Mouse (Mus musculus): Measurements from ENCODE around the gene Sell. TPM values are rescaled to one million over a fixed set of nuclear protein-coding genes. Genes with fewer than 3 reads are reported as not detected.
"Not testable (repeated sequence)": the region's sequence is repeated elsewhere in the genome, so short reads cannot be mapped to it uniquely, and the experiment has no call there.

Gene Sell
- polyA plus RNA-seq (2014; fragmentation: Nextera tagmentation; extraction: Ambion mirVana): 0.41 and 0.63 TPM in 2 replicates

- no peaks in the 10 kb centered on the region for H3K4me1 ChIP-seq (ENCODE audit: control insufficient read depth, insufficient read depth, low read length)
- H3K4me3 ChIP-seq (ENCODE audit: low read depth, low read length): no peak within 1 kb of the TSS
- no peak within 1 kb of the TSS for H3K9ac ChIP-seq (replicated peaks; ENCODE audit: low read depth, low read length)
- no peaks in the 10 kb centered on the region for H3K9me3 ChIP-seq (ENCODE audit: control insufficient read depth, low read depth, low read length)
- H3K27me3 ChIP-seq (ENCODE audit: control insufficient read depth, insufficient read depth, low read length): no peaks in the 10 kb centered on the region
- no peaks in the 10 kb centered on the region for H3K36me3 ChIP-seq (ENCODE audit: control insufficient read depth, insufficient read depth, low read length)
- ATAC-seq (ENCODE audit: insufficient number of reproducible peaks, insufficient read depth, low FRiP score, low read depth): no peak
- no peak within 1 kb of the TSS for H3K4me2 ChIP-seq (replicated peaks; ENCODE audit: low read depth, low read length)
- WGBS: 83% methylated on average over 4 of the region's 4 CpGs
- H3K27ac ChIP-seq (ENCODE audit: low read length): no peak within 1 kb of the TSS
Measured at GRCm38 (mm10) chr1:164061925-164062324, at the start of gene Sell. Sell (plus strand) TSS chr1:164061982.

- H3K27ac ChIP-seq (ENCODE audit: low read length): no peak overlapping the region
- 56% methylated on average over 1 of the region's 1 CpGs for WGBS
Measured at GRCm38 (mm10) chr1:164014616-164015015, 47.2 kb upstream of the Sell start.

GRCm38 (mm10) chr1:164018221-164018896 is 43.4 kb upstream of the Sell start:
- H3K4me1 ChIP-seq (ENCODE audit: control insufficient read depth, insufficient read depth, low read length): no peaks in the 10 kb centered on the region
- H3K9me3 ChIP-seq (ENCODE audit: control insufficient read depth, low read depth, low read length): no peaks in the 10 kb centered on the region
- no peak overlapping the region for H3K4me2 ChIP-seq (replicated peaks; ENCODE audit: low read depth, low read length)
- H3K27me3 ChIP-seq (ENCODE audit: control insufficient read depth, insufficient read depth, low read length): no peaks in the 10 kb centered on the region
- ATAC-seq (ENCODE audit: insufficient number of reproducible peaks, insufficient read depth, low FRiP score, low read depth): no peak
- H3K36me3 ChIP-seq (ENCODE audit: control insufficient read depth, insufficient read depth, low read length): no peaks in the 10 kb centered on the region
- WGBS: 77% methylated on average over 16 of the region's 16 CpGs
- no peak overlapping the region for H3K9ac ChIP-seq (replicated peaks; ENCODE audit: low read depth, low read length)
- H3K27ac ChIP-seq (ENCODE audit: low read length): no peak overlapping the region
- H3K4me3 ChIP-seq (ENCODE audit: low read depth, low read length): no peak overlapping the region

More at GRCm38 (mm10) chr1:164014616-164015015, 47.2 kb upstream of the Sell start:
- Histone ChIP-seq H3K4me2 (replicated peaks; ENCODE audit: low read depth, low read length) (no peak overlapping the region), H3K36me3 (ENCODE audit: control insufficient read depth, insufficient read depth, low read length) (no peaks in the 10 kb centered on the region), H3K9ac (replicated peaks; ENCODE audit: low read depth, low read length) (no peak overlapping the region), H3K27me3 (ENCODE audit: control insufficient read depth, insufficient read depth, low read length) (no peaks in the 10 kb centered on the region), H3K9me3 (ENCODE audit: control insufficient read depth, low read depth, low read length) (no peaks in the 10 kb centered on the region), H3K4me1 (ENCODE audit: control insufficient read depth, insufficient read depth, low read length) (no peaks in the 10 kb centered on the region), H3K4me3 (ENCODE audit: low read depth, low read length) (no peak overlapping the region)
- no peak for ATAC-seq (ENCODE audit: insufficient number of reproducible peaks, insufficient read depth, low FRiP score, low read depth)

- no peaks in the 10 kb centered on the region for H3K27me3 ChIP-seq (ENCODE audit: control insufficient read depth, insufficient read depth, low read length)
- no peaks in the 10 kb centered on the region for H3K9me3 ChIP-seq (ENCODE audit: control insufficient read depth, low read depth, low read length)
- ATAC-seq (ENCODE audit: insufficient number of reproducible peaks, insufficient read depth, low FRiP score, low read depth): no peak
- H3K36me3 ChIP-seq (ENCODE audit: control insufficient read depth, insufficient read depth, low read length): no peaks in the 10 kb centered on the region
- no peak overlapping the region for H3K9ac ChIP-seq (replicated peaks; ENCODE audit: low read depth, low read length)
- no peak overlapping the region for H3K4me3 ChIP-seq (ENCODE audit: low read depth, low read length)
- no peaks in the 10 kb centered on the region for H3K4me1 ChIP-seq (ENCODE audit: control insufficient read depth, insufficient read depth, low read length)
- 42% methylated on average over 6 of the region's 6 CpGs for WGBS
- no peak overlapping the region for H3K4me2 ChIP-seq (replicated peaks; ENCODE audit: low read depth, low read length)
- H3K27ac ChIP-seq (ENCODE audit: low read length): no peak overlapping the region
Measured at GRCm38 (mm10) chr1:164019789-164020188, 42.0 kb upstream of the Sell start.

- H3K9ac ChIP-seq (replicated peaks; ENCODE audit: low read depth, low read length); ATAC-seq (ENCODE audit: insufficient number of reproducible peaks, insufficient read depth, low FRiP score, low read depth); H3K4me2 ChIP-seq (replicated peaks; ENCODE audit: low read depth, low read length); H3K27me3 ChIP-seq (ENCODE audit: control insufficient read depth, insufficient read depth, low read length); H3K4me3 ChIP-seq (ENCODE audit: low read depth, low read length); H3K27ac ChIP-seq (ENCODE audit: low read length); H3K36me3 ChIP-seq (ENCODE audit: control insufficient read depth, insufficient read depth, low read length); H3K9me3 ChIP-seq (ENCODE audit: control insufficient read depth, low read depth, low read length); H3K4me1 ChIP-seq (ENCODE audit: control insufficient read depth, insufficient read depth, low read length): not testable (repeated sequence)
- WGBS: 83% methylated on average over 3 of the region's 3 CpGs
Measured at GRCm38 (mm10) chr1:164020746-164021145, 41.0 kb upstream of the Sell start.

- H3K27ac ChIP-seq (ENCODE audit: low read length); H3K4me1 ChIP-seq (ENCODE audit: control insufficient read depth, insufficient read depth, low read length); H3K27me3 ChIP-seq (ENCODE audit: control insufficient read depth, insufficient read depth, low read length); H3K9ac ChIP-seq (replicated peaks; ENCODE audit: low read depth, low read length); ATAC-seq (ENCODE audit: insufficient number of reproducible peaks, insufficient read depth, low FRiP score, low read depth); H3K36me3 ChIP-seq (ENCODE audit: control insufficient read depth, insufficient read depth, low read length); H3K9me3 ChIP-seq (ENCODE audit: control insufficient read depth, low read depth, low read length); H3K4me3 ChIP-seq (ENCODE audit: low read depth, low read length); H3K4me2 ChIP-seq (replicated peaks; ENCODE audit: low read depth, low read length): not testable (repeated sequence)
- 78% methylated on average over 5 of the region's 5 CpGs for WGBS
Measured at GRCm38 (mm10) chr1:164022106-164022505, 39.7 kb upstream of the Sell start.

GRCm38 (mm10) chr1:164025685-164026084 is 36.1 kb upstream of the Sell start:
- no peaks in the 10 kb centered on the region for H3K9me3 ChIP-seq (ENCODE audit: control insufficient read depth, low read depth, low read length)
- H3K4me2 ChIP-seq (replicated peaks; ENCODE audit: low read depth, low read length): no peak overlapping the region
- no peak overlapping the region for H3K4me3 ChIP-seq (ENCODE audit: low read depth, low read length)
- no peak for ATAC-seq (ENCODE audit: insufficient number of reproducible peaks, insufficient read depth, low FRiP score, low read depth)
- WGBS: 84% methylated on average over 4 of the region's 4 CpGs
- H3K27ac ChIP-seq (ENCODE audit: low read length): no peak overlapping the region
- no peaks in the 10 kb centered on the region for H3K36me3 ChIP-seq (ENCODE audit: control insufficient read depth, insufficient read depth, low read length)
- H3K9ac ChIP-seq (replicated peaks; ENCODE audit: low read depth, low read length): no peak overlapping the region
- H3K27me3 ChIP-seq (ENCODE audit: control insufficient read depth, insufficient read depth, low read length): no peaks in the 10 kb centered on the region
- no peaks in the 10 kb centered on the region for H3K4me1 ChIP-seq (ENCODE audit: control insufficient read depth, insufficient read depth, low read length)

- ATAC-seq (ENCODE audit: insufficient number of reproducible peaks, insufficient read depth, low FRiP score, low read depth): no peak
- no peak overlapping the region for H3K27ac ChIP-seq (ENCODE audit: low read length)
- no peaks in the 10 kb centered on the region for H3K27me3 ChIP-seq (ENCODE audit: control insufficient read depth, insufficient read depth, low read length)
- H3K4me2 ChIP-seq (replicated peaks; ENCODE audit: low read depth, low read length): no peak overlapping the region
- WGBS: 60% methylated on average over 5 of the region's 5 CpGs
- H3K4me1 ChIP-seq (ENCODE audit: control insufficient read depth, insufficient read depth, low read length): no peaks in the 10 kb centered on the region
- no peak overlapping the region for H3K4me3 ChIP-seq (ENCODE audit: low read depth, low read length)
- H3K9ac ChIP-seq (replicated peaks; ENCODE audit: low read depth, low read length): no peak overlapping the region
- H3K36me3 ChIP-seq (ENCODE audit: control insufficient read depth, insufficient read depth, low read length): no peaks in the 10 kb centered on the region
- no peaks in the 10 kb centered on the region for H3K9me3 ChIP-seq (ENCODE audit: control insufficient read depth, low read depth, low read length)
Measured at GRCm38 (mm10) chr1:164027416-164027815, 34.4 kb upstream of the Sell start.

All from stomach, embryonic 14.5 days (tissue).